Mouse (Mus musculus) left cerebral cortex, adult 2 months (tissue): ENCODE results near the gene Arf1. TPM values are rescaled to one million over a fixed set of nuclear protein-coding genes. Genes with fewer than 3 reads are reported as not detected.

Experiments used
- DNase-seq, 2 experiments: peaks; one replicate each; pipeline ENCODE4 v3.0.0; 2021 to 2022; ENCODE audit warnings: low spot score in 2 of 2, mixed read lengths in 1 of 2; ENCODE audit errors: extremely low spot score in 1 of 2
- H3K27ac ChIP-seq: fragments of 200-600 bp; 2 replicates; pipeline ENCODE4 v1.8.1; 2022
- H3K4me3 ChIP-seq: fragments of 200-600 bp; 2 replicates; pipeline ENCODE4 v1.8.1; 2022
- CTCF ChIP-seq: fragments of 200-600 bp; IDR thresholded peaks from 2 replicates; pipeline ENCODE4 v1.8.1; 2022; ENCODE audit warnings: antibody characterized with exemption, mild to moderate bottlenecking, moderate library complexity
- intact Hi-C: fragments of 180-260 bp; cut with DNase I; formaldehyde crosslinking; loops from one replicate; pipeline ENCODE4 v1.15.1; 2025
- long read RNA-seq, 2 experiments: library from polyadenylated mRNA; stranded (forward); transcript quantifications; one replicate each; pipeline ENCODE4 v2.0.0; 2021; ENCODE audit warnings: borderline mapping rate in 2 of 2
- total RNA-seq, 2 experiments: library from RNA; stranded (reverse); gene quantifications; 2 replicates each; pipeline ENCODE4 v1.2.3; 2021

The Arf1 gene
- total RNA-seq, result 100 to 1,000 TPM; 409 to 423 TPM
- long read RNA-seq, experiment 1, transcript Arf1-202 (5 exons, 1,991 nt), result minor isoform, 25 of 378 reads
- long read RNA-seq, experiment 1, transcript Arf1-201 (5 exons, 1,800 nt), result major isoform, 311 of 378 reads
- long read RNA-seq, experiment 1, partial matches to known transcripts, result 34 of 378 reads
- long read RNA-seq, experiment 1, other reads (novel, unspliced or antisense), result 8 of 378 reads
- long read RNA-seq, experiment 2, transcript Arf1-202 (5 exons, 1,991 nt), result minor isoform, 18 of 243 reads
- long read RNA-seq, experiment 2, transcript Arf1-201 (5 exons, 1,800 nt), result major isoform, 199 of 243 reads
- long read RNA-seq, experiment 2, partial matches to known transcripts, result 11 of 243 reads
- long read RNA-seq, experiment 2, other reads (novel, unspliced or antisense), result 15 of 243 reads

DNA sequence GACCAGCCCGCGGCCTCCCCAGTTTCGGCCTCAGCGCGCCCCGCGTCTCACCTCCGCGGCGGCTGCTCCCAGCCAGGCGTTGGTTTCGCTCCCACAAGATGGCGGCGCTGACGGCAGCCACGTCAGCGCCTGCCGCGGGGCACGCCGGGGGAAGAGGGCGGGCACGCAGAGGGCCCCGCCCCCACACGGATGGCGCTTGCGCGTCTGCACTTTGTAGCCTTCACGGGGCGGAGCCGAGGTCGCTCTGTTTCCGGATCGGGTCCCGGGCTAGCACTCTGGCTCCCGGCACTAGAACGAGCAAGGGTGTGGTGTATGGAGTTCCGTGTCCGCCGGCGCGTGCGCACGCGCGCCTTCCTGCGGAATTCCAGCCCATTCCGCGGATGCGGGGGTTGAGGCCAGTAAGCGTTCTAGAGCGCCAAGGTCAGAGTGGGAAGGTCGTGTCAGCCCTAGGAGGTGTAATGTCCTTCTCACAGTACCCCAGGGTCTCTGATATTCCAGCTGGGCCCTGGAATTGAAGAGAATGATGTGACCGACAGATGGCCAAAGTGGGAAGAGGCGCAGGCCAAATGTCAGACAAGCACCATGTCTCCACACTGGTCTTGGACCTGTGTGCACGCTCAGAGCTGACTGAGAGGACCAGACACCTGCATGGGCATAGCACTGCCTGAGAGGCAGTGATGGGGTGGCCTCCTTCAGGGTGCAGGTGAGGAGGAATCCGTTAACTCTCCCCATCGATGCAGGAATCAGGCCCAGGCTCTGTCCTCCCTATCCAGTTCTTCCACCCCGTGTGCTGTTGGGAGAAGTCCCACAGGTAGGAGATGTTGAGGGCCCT lies at the start of gene Arf1:
Gene Arf1 (minus strand): TSS at position 149 of the 832 bp plus-strand sequence.
- peak; percentile 96 to 97 for DNase-seq
- Histone ChIP-seq H3K27ac (peak within 1 kb of the TSS; percentile 98), H3K4me3 (peak within 1 kb of the TSS; percentile 95)
- intact Hi-C loops, result loop anchor here (1.0 to 5.0 kb wide), 3 partner anchors 20 to 259 kb away; partner anchors contain the start of genes 2310033P09Rik and Iba57
- TF ChIP-seq CTCF, result no peak

DNA sequence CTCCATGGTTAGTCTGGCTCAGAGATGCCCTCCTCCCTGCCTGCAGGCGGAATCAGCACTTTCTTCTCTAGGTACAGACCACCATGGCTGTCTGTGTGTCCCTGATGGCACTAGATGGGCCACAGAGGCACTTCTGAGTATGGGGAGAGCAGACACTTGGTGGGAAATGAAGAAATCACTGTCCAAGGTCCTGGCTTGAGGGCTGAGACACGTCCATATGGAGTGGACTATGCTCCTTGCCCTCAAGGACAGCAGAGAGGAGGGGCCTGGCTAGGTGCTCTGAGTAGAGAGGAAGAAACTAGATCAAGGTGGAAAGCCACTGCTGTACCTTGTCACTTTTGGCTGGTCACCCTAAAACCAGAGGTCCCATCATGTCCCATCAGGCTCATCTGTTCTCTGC lies 48.8 kb upstream of the Arf1 start:
- H3K4me3 ChIP-seq, result no peak overlapping the region
- intact Hi-C loops, result no loop called here

DNA sequence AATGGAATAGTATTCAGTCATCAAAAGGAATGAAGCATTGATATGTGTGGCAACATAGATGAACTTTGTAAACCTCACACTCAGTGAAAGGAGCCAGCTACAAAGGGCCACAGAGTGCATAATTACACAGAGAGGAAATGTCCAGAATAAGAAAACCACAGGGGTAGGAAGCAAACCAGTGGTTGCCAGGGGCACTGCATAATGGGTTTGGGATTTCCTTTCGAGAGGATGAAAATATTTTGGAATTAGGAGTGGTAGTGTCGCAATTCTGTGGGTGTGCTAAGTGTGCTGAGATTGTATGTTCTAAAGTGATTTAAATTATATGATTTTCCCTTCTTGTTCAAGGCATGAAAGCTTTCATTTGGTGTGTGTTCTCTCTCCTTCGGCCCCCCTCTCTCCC lies 46.1 kb upstream of the Arf1 start:
- H3K27ac ChIP-seq, result no peak overlapping the region
- no peak overlapping the region for H3K4me3 ChIP-seq
- DNase-seq, result no peak
- TF ChIP-seq CTCF, result no peak
- intact Hi-C loops, result no loop called here

More for the DNA sequence above, 48.8 kb upstream of the Arf1 start:
- no peak overlapping the region for H3K27ac ChIP-seq
- DNase-seq, result no peak
- TF ChIP-seq CTCF, result no peak

DNA sequence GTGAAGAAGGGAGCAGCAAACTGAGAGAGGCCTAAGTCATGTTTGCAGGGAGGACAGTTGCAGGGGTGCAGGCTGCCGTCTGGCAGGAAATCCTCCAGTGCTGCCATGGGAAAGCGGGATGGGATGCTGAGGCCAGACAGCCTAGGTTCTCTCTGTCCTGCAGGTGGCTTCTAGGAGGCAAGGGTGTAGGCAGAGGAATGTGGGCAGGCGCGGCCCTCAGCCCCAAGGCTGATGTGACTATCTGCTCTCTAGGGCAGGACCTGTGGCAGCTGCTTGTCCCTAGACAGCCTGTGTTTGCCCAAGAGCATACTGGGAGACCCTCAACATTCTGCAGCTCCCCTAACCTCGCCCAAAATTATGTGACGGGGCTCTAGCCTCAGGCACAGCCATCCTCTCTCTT lies 38.7 kb upstream of the Arf1 start:
- no peak for DNase-seq
- intact Hi-C loops, result no loop called here
- H3K4me3 ChIP-seq, result no peak overlapping the region
- H3K27ac ChIP-seq, result no peak overlapping the region
- no peak for TF ChIP-seq CTCF

DNA sequence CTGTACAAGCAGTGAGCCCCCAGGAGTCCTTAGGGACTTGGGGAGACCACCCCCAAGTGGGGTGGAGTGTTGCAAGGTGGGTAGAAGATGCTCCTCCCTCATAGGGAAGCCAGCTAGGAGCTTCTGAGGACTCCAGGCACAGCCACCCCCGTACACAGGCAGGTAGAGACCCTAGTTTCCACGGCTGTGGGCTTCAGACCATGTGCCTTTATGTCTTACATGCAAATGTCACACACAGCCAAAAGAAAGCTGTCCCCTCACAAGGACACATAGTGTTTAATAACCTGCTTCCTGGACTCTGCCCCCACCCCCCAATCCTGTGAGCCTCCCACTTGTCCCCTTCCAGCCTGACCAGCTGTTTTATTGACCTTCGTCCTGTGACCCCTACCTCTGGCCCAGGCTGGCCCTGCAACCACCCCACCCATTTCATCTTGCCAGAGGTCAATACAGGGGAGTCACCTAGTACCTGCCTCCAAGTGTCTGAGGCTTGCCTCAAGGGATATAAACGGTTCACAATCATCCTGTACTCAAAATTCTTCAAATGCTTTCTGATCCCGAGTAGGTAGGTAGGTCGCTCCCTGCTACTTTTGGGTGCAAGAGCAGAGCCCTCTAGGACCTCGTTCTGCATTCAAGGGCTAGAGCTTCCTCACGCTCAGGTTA lies 37.2 kb upstream of the Arf1 start:
- intact Hi-C loops, result no loop called here
- no peak for TF ChIP-seq CTCF
- DNase-seq, result no peak

DNA sequence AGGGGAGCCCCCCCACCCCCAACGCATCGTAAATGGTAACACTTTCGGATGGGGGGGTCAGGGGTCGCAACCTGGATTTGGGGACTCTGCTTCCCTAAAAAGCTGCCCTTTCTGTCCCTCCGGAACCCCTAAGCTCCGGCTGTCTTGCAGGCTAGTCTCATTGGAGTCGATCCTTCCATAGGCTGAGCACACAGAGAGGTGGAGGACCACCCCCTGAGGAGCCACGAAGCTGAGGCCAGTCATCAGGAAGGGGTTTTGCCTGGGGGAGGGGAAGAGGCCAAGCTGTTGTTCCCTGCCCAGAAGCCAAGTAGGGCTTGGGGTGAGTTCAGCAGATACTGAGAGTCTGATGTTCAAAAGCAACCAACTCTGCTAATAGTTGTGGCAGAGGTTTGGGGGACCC lies 36.5 kb upstream of the Arf1 start:
- no peak overlapping the region for H3K27ac ChIP-seq
- intact Hi-C loops, result no loop called here
- no peak overlapping the region; the same call in 1 of the 2 replicates for H3K4me3 ChIP-seq
- DNase-seq, result no peak
- TF ChIP-seq CTCF, result no peak

More for the DNA sequence above, 37.2 kb upstream of the Arf1 start:
- Histone ChIP-seq H3K27ac (no peak overlapping the region), H3K4me3 (no peak overlapping the region)

DNA sequence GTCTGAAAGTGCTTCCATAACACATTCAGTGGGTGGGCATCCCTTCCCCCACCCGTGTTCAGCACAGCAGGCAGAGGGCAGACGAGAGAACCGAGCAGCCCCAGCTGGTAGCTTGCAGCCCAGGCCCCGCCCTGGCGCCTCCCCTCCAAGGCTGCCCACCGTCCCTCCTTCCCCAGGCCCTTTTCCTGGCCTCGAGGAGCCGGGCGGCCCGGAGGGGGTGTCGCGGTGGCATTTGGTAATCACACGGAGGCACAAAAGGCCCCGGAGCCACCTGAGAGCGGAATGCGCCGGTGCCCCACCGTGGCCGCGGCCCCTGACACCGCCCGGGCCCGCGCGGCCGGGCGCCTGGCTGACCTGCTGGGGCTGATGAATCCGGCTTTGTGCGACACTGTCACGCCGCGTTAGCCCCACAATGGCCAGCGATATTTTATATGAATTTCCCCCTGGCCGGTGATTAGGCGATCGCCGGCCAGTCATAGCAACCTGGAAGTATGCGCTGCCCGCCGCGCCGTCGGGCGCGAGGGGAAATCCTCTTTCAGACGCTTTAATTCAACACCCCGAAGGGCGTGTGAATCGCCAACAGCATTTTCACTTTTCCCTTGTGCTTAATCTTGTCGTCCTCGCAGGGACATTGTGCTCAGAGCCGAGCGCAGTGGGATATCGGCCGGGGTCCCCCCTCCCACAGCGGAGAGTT lies 35.9 kb upstream of the Arf1 start:
- TF ChIP-seq CTCF, result no peak; the same call in 1 of the 2 replicates

DNA sequence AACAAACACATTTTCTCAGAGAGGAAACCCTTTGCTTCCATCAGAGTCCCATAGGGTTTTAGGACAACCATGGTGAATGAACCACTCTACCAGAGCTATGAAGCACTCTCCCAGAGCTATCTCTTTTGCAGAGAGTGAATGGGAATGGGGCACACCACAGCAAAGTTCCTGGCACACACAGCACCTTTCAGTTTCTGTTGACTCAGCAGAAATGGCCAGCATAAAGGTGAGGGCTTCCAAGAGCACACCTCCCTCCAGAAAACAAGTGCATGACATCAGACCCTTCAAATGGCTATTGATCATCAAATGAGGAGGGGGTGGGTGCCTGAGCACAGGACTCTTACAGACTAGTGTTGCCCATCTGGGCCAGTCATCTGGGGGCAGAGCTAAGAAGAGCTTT lies 34.2 kb upstream of the Arf1 start:
- no peak for DNase-seq
- TF ChIP-seq CTCF, result no peak
- intact Hi-C loops, result no loop called here
- H3K4me3 ChIP-seq, result no peak overlapping the region
- H3K27ac ChIP-seq, result no peak overlapping the region

More for the DNA sequence above, 35.9 kb upstream of the Arf1 start:
- intact Hi-C loops, result no loop called here
- DNase-seq, result peak in 1 of 2 experiments; percentile 18
- peak overlapping the region; percentile 43 for H3K4me3 ChIP-seq
- H3K27ac ChIP-seq, result no peak overlapping the region

DNA sequence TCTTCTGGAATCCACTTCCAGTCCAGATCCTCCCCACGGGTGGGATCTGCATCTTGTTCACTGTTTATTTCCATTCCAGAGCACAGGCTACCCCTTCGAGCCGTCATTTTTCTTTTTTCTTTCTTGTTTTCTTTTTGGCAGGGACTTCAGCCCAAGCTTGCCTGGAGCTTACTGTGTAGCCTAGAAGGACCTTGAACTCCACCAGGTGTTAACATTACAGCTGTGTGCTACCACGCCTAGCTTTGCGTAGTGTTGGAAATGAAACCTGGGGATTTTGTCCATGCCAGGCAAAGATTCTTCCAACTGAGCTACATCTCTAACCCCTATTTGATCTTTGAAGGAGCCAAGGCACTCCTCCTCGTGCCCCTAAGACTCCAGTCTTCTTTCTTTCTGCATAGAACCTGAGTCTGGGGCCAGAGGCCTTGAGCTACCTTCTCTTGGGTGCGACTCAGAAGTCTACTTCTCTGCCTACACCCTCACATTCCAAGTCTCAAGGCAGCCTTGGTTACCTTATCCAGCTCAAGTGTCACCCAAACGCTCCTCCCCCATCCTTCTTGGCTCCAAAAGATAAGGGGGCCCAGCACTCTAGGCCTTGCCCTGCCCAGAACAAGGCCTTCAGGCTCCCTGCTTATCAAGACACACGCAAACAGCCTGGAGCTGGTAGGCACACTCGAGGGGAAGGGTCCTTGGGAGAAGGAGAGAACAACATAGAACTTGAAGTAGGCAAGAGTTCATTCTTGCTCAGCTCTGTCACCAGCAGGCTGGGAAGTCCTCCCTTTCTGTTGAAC lies 32.8 kb upstream of the Arf1 start:
- TF ChIP-seq CTCF, result no peak
- no peak for DNase-seq
- no peak overlapping the region for H3K4me3 ChIP-seq
- no peak overlapping the region for H3K27ac ChIP-seq
- intact Hi-C loops, result no loop called here

DNA sequence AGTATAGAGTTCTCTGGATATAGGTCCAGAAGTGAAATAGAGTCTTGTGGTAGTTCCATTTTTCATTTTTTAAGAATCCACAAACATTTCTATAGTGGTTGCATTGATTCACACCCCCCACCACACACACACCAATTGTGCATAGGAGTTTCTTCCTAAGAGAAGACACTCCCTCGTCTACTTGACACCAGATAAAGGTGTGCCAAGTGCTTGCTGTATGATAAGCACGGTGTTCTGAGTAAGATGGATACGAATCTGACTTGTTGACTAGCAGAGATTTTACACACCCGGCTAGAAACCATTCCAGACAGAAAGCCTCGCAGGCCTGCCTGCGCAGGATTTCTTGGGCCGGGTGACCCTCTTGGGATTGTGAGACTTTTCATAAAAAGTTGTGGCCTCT lies 31.6 kb upstream of the Arf1 start:
- no peak overlapping the region for H3K27ac ChIP-seq
- intact Hi-C loops, result no loop called here
- no peak overlapping the region for H3K4me3 ChIP-seq
- no peak for TF ChIP-seq CTCF
- no peak for DNase-seq
